Mouse (Mus musculus): ENCODE measurements around the gene Unc80.

The Unc80 gene

GRCm38 (mm10) chr1:66467821-66468703 lies at the start of gene Unc80:
TSS of gene Unc80 (plus strand) at chr1:66468367.
- DNase-seq (ENCODE audit: low spot score), result peak; percentile 63

- DNase-seq (ENCODE audit: low spot score), result no peak
Observed at GRCm38 (mm10) chr1:66426073-66426472, 42.1 kb upstream of the Unc80 start.

GRCm38 (mm10) chr1:66430962-66431361 lies 37.2 kb upstream of the Unc80 start:
- DNase-seq (ENCODE audit: low spot score), result no peak

GRCm38 (mm10) chr1:66431472-66431871 lies 36.7 kb upstream of the Unc80 start:
- DNase-seq (ENCODE audit: low spot score), result no peak

- no peak for DNase-seq (ENCODE audit: low spot score)
Observed at GRCm38 (mm10) chr1:66438069-66438468, 30.1 kb upstream of the Unc80 start.

- no peak for DNase-seq (ENCODE audit: low spot score)
Observed at GRCm38 (mm10) chr1:66442922-66443321, 25.2 kb upstream of the Unc80 start.

GRCm38 (mm10) chr1:66449471-66449870 lies 18.7 kb upstream of the Unc80 start:
- DNase-seq (ENCODE audit: low spot score), result no peak

GRCm38 (mm10) chr1:66456580-66456979 lies 11.6 kb upstream of the Unc80 start:
- no peak for DNase-seq (ENCODE audit: low spot score)

- no peak for DNase-seq (ENCODE audit: low spot score)
Observed at GRCm38 (mm10) chr1:66457747-66458146, 10.4 kb upstream of the Unc80 start.

- no peak for DNase-seq (ENCODE audit: low spot score)
Observed at GRCm38 (mm10) chr1:66459394-66459793, 8.8 kb upstream of the Unc80 start.

GRCm38 (mm10) chr1:66460850-66461249 lies 7.3 kb upstream of the Unc80 start:
- no peak for DNase-seq (ENCODE audit: low spot score)

GRCm38 (mm10) chr1:66468704-66469020 lies 495 bp downstream of the Unc80 start:
- DNase-seq (ENCODE audit: low spot score), result no peak

- no peak for DNase-seq (ENCODE audit: low spot score)
Observed at GRCm38 (mm10) chr1:66482751-66483150, 14.6 kb downstream of the Unc80 start.

- DNase-seq (ENCODE audit: low spot score), result no peak
Observed at GRCm38 (mm10) chr1:66493064-66493463, 24.9 kb downstream of the Unc80 start.

- DNase-seq (ENCODE audit: low spot score), result peak; percentile 14
Observed at GRCm38 (mm10) chr1:66495310-66496012, 27.3 kb downstream of the Unc80 start.

- DNase-seq (ENCODE audit: low spot score), result no peak
Observed at GRCm38 (mm10) chr1:66550812-66551211, 82.6 kb downstream of the Unc80 start.

GRCm38 (mm10) chr1:66552396-66552966 lies 84.3 kb downstream of the Unc80 start:
- no peak for DNase-seq (ENCODE audit: low spot score)

GRCm38 (mm10) chr1:66561636-66562270 lies 93.6 kb downstream of the Unc80 start:
- no peak for DNase-seq (ENCODE audit: low spot score)

- DNase-seq (ENCODE audit: low spot score), result no peak
Observed at GRCm38 (mm10) chr1:66562332-66562731, 94.2 kb downstream of the Unc80 start.

- no peak for DNase-seq (ENCODE audit: low spot score)
Observed at GRCm38 (mm10) chr1:66569736-66570135, 101.6 kb downstream of the Unc80 start.

- no peak for DNase-seq (ENCODE audit: low spot score)
Observed at GRCm38 (mm10) chr1:66597163-66597788, 129.1 kb downstream of the Unc80 start.

- DNase-seq (ENCODE audit: low spot score), result no peak
Observed at GRCm38 (mm10) chr1:66608304-66608703, 140.1 kb downstream of the Unc80 start.
